Mouse (Mus musculus) bone marrow, adult 2 months (tissue): Measurements from ENCODE around the gene Pigf.

ENCODE experiments used
- CTCF ChIP-seq: fragments of 200-500 bp; IDR thresholded peaks from 2 replicates; pipeline ENCODE4 v1.5.1; 2011; ENCODE audit warnings: low read length, control low read depth; ENCODE audit not compliant: control insufficient read depth, insufficient read depth
- POLR2A ChIP-seq: fragments of 200-500 bp; IDR thresholded peaks from 2 replicates; pipeline ENCODE4 v1.6.1; 2011; ENCODE audit warnings: low read depth, mild to moderate bottlenecking, control low read depth, low read length, borderline replicate concordance; ENCODE audit not compliant: control insufficient read depth

DNA sequence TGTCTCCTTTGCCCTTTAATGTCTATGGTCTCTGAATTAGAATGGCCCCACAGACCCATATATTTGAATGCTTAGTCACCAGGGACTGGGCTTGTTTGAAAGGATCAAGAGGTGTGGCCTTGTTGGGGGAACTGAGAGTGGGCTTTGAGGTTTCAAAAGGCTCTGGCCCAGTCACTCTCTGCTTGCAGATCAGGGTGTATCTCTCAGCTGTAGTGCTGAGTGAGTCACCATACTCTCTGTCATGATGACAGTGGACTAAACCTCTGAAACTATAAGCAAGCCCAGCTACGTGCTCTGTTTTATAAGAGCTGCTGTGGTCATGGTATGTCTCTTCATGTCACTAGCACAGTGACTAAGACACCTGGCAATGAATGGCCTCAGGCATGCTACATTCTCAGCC lies 27.2 kb upstream of the Pigf start:
- TF ChIP-seq POLR2A = no peak
- TF ChIP-seq CTCF = no peak
